Mouse (Mus musculus): ENCODE measurements around the gene Otulin.

Otulin gene

GRCm38 (mm10) chr15:27498078-27498477 lies 132.4 kb downstream of the Otulin start:
- no peak for DNase-seq

GRCm38 (mm10) chr15:27497300-27497997 lies 133.0 kb downstream of the Otulin start:
- DNase-seq, result no peak

- no peak for DNase-seq
Observed at GRCm38 (mm10) chr15:27496596-27497299, 133.7 kb downstream of the Otulin start.

GRCm38 (mm10) chr15:27495981-27496401 lies 134.5 kb downstream of the Otulin start:
- DNase-seq, result no peak

- DNase-seq, result no peak
Observed at GRCm38 (mm10) chr15:27493516-27493915, 137.0 kb downstream of the Otulin start.

GRCm38 (mm10) chr15:27492734-27493133 lies 137.8 kb downstream of the Otulin start:
- no peak for DNase-seq

Measured in kidney, postnatal 14 days (tissue).